In the genomic region with DNA sequence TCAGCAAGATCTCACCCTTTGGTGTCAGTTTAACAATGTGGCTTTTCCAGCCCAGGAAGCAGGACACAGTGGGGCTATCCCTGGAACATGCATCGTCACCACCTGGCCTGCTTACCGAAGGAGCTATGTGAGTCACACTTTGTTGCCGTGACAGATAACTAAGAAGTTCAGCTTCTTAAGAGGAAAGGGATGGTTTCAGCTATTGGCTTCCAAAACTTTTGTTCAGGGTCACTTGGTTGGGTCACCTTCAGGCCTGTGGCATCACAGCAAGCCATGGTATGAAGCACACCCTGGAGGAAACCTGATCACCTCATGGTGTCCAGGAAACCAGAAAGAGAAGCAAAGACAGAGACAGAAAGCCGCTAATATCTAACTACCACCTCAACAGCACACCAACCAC, we compare ENCODE assay signal across 15 mouse cellular contexts.
"Had no signal": no experiment of that assay in that cellular context is flagged by ENCODE, and none has a peak within 500 bp of the region (broad histone marks: within the 10 kb centered on the region; RNA-seq: fewer than 3 reads in every experiment).

No protein-coding gene starts in this region.

- H3K27me3 ChIP-seq: neural tube, embryonic 15.5 days; stomach, embryonic 15.5 days had no signal

- DNase-seq: retina, postnatal 1 day; right cerebral cortex, adult 18-20 months; right cerebral cortex, postnatal 14 days; right cerebral cortex, postnatal 25 days; right cerebral cortex, postnatal 4 days; spleen, adult 18-20 months; thymus, adult 18-20 months; thymus, adult 2 months; thymus, postnatal 14 days; thymus, postnatal 25 days; thymus, postnatal 36 days; thymus, postnatal 4 days had no signal

- H3K27ac ChIP-seq: neural tube, embryonic 15.5 days; stomach, embryonic 15.5 days; stomach, postnatal 0 days had no signal

- H3K36me3 ChIP-seq: neural tube, embryonic 15.5 days; stomach, embryonic 15.5 days had no signal

- H3K9me3 ChIP-seq: neural tube, embryonic 15.5 days; stomach, embryonic 15.5 days had no signal

- H3K4me3 ChIP-seq: neural tube, embryonic 15.5 days; stomach, embryonic 15.5 days had no signal

- H3K4me1 ChIP-seq: stomach, embryonic 15.5 days had no signal

- H3K9ac ChIP-seq: neural tube, embryonic 15.5 days; stomach, embryonic 15.5 days had no signal

- H3K4me2 ChIP-seq: neural tube, embryonic 15.5 days; stomach, embryonic 15.5 days had no signal
